Mouse (Mus musculus): ENCODE measurements at regions not wholly inside any gene's neighbourhood (a gene's known extent, or its start where the extent isn't known, plus 50 kb on each side); places are given as distances from the start of the nearest gene placed in this dataset.

- TF ChIP-seq POLR2A (IDR thresholded peaks at IDR 0.05; ENCODE audit: insufficient read depth, low read depth, low read length) = no peak
- TF ChIP-seq CTCF (IDR thresholded peaks at IDR 0.05; ENCODE audit: insufficient read depth, low read depth, low read length) = no peak
Measured at GRCm38 (mm10) chr15:86917891-86918290, 626.2 kb upstream of the Fam19a5 start.
